Mouse (Mus musculus): ENCODE measurements at regions not wholly inside any gene's neighbourhood (a gene's known extent, or its start where the extent isn't known, plus 50 kb on each side); places are given as distances from the start of the nearest gene placed in this dataset.

GRCm38 (mm10) chr8:35939199-35939598 lies 173.6 kb downstream of the Gm19410 start:
- DNase-seq = no peak

GRCm38 (mm10) chr8:35942515-35942914 lies 176.9 kb downstream of the Gm19410 start:
- no peak for DNase-seq

- no peak for DNase-seq
Observed at GRCm38 (mm10) chr8:35943686-35944085, 178.1 kb downstream of the Gm19410 start.

- DNase-seq = no peak
Observed at GRCm38 (mm10) chr8:35944461-35944860, 178.9 kb downstream of the Gm19410 start.

- DNase-seq = no peak
Observed at GRCm38 (mm10) chr8:35946539-35946940, 180.9 kb downstream of the Gm19410 start.

- DNase-seq = no peak
Observed at GRCm38 (mm10) chr8:35948146-35948545, 182.6 kb downstream of the Gm19410 start.

GRCm38 (mm10) chr8:35948751-35949183 lies 183.2 kb downstream of the Gm19410 start:
- no peak for DNase-seq

- DNase-seq = no peak
Observed at GRCm38 (mm10) chr8:35955506-35955905, 189.9 kb downstream of the Gm19410 start.

GRCm38 (mm10) chr8:35956319-35956718 lies 190.7 kb downstream of the Gm19410 start:
- DNase-seq = no peak

GRCm38 (mm10) chr8:35959201-35959600 lies 193.6 kb downstream of the Gm19410 start:
- no peak for DNase-seq

GRCm38 (mm10) chr8:35960867-35961614 lies 195.5 kb downstream of the Gm19410 start:
- DNase-seq = no peak

GRCm38 (mm10) chr8:35961615-35962220 lies 196.1 kb downstream of the Gm19410 start:
- no peak for DNase-seq

GRCm38 (mm10) chr8:35964932-35965331 lies 199.3 kb downstream of the Gm19410 start:
- DNase-seq = no peak

GRCm38 (mm10) chr8:35968341-35968740 lies 202.8 kb downstream of the Gm19410 start:
- DNase-seq = no peak

GRCm38 (mm10) chr8:35971082-35971481 lies 205.5 kb downstream of the Gm19410 start:
- DNase-seq = no peak

- no peak for DNase-seq
Observed at GRCm38 (mm10) chr8:35974323-35975029, 208.9 kb downstream of the Gm19410 start.

- no peak for DNase-seq
Observed at GRCm38 (mm10) chr8:35979638-35980255, 214.2 kb downstream of the Gm19410 start.

GRCm38 (mm10) chr8:35983083-35983482 lies 217.5 kb downstream of the Gm19410 start:
- no peak for DNase-seq

- DNase-seq = peak; percentile 15
Observed at GRCm38 (mm10) chr8:35985152-35985689, 219.6 kb downstream of the Gm19410 start.

- no peak for DNase-seq
Observed at GRCm38 (mm10) chr8:35987327-35987726, 221.7 kb downstream of the Gm19410 start.

- no peak for DNase-seq
Observed at GRCm38 (mm10) chr8:35991013-35991412, 225.4 kb downstream of the Gm19410 start.

GRCm38 (mm10) chr8:35991936-35992603 lies 226.5 kb downstream of the Gm19410 start:
- DNase-seq = no peak
